Mouse (Mus musculus): ENCODE measurements around the gene Tlcd2. TPM values are rescaled to one million over a fixed set of nuclear protein-coding genes. Genes with fewer than 3 reads are reported as not detected.

Gene Tlcd2
- polyA plus RNA-seq, 1 experiment from 2014 or later, result 26.3 TPM

DNA sequence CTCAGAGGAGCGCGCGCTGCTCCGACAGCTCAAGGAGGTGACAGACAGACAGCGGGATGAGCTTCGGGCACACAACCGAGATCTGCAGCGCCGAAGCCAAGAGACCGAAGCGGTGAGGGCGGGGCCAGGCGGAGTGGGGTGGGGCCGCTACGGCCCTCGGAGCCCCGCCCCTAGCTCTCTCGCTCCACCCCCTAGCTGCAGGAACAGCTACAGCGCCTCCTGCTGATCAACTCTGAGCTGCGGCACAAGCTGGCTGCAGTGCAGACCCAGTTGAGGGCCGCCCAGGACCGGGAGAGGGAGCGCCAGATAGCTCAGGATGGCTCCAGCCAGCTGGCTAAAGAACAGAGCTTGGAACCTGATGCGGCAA, 49.1 kb downstream of the Tlcd2 start:
- WGBS, result 2% methylated on average over 23 of the region's 24 CpGs
- Histone ChIP-seq H3K27ac (ENCODE audit: low read length) (peak overlapping the region; percentile 64; the same call in 1 of the 2 replicates), H3K9ac (replicated peaks; ENCODE audit: low read depth, low read length) (peak overlapping the region; percentile 22; the same call in 1 of the 2 replicates), H3K4me2 (replicated peaks; ENCODE audit: low read depth, low read length) (peak overlapping the region; percentile 96), H3K4me3 (ENCODE audit: low read depth, low read length) (peak overlapping the region; percentile 46), H3K4me1 (ENCODE audit: control insufficient read depth, insufficient read depth, low read length) (peaks cover 16% of the 10 kb centered on the region), H3K27me3 (ENCODE audit: control insufficient read depth, insufficient read depth, low read length) (no peaks in the 10 kb centered on the region), H3K36me3 (ENCODE audit: control insufficient read depth, insufficient read depth, low read length) (peaks cover 38% of the 10 kb centered on the region), H3K9me3 (ENCODE audit: control insufficient read depth, low read depth, low read length) (no peaks in the 10 kb centered on the region)
- ATAC-seq (ENCODE audit: insufficient number of reproducible peaks, insufficient read depth, low FRiP score, low read depth), result peak; percentile 83

DNA sequence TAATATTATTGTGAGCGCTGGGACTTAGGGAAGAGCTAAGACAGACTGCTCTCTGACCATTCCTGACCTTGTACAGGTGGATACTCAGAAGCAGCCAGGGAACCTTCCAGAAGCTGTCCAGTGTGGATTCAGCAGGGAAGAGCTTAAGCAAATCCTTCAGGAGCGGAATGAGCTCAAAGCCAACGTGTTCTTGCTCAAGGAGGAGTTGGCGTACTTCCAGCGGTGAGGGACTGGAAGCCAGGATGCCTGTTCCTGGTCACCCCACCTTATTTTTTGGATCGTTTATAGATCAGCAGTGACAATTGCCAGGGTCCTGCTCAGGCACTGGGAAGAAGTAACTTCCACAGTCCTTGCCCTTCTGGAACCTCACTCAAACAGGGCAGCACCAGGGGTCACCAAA, 49.7 kb downstream of the Tlcd2 start:
- no peaks in the 10 kb centered on the region for H3K9me3 ChIP-seq (ENCODE audit: control insufficient read depth, low read depth, low read length)
- H3K4me3 ChIP-seq (ENCODE audit: low read depth, low read length), result no peak overlapping the region
- peaks cover 32% of the 10 kb centered on the region for H3K36me3 ChIP-seq (ENCODE audit: control insufficient read depth, insufficient read depth, low read length)
- no peak overlapping the region for H3K27ac ChIP-seq (ENCODE audit: low read length)
- H3K4me1 ChIP-seq (ENCODE audit: control insufficient read depth, insufficient read depth, low read length), result peaks cover 16% of the 10 kb centered on the region
- H3K27me3 ChIP-seq (ENCODE audit: control insufficient read depth, insufficient read depth, low read length), result no peaks in the 10 kb centered on the region
- WGBS, result 77% methylated on average over 6 of the region's 6 CpGs
- H3K4me2 ChIP-seq (replicated peaks; ENCODE audit: low read depth, low read length), result no peak overlapping the region
- no peak for ATAC-seq (ENCODE audit: insufficient number of reproducible peaks, insufficient read depth, low FRiP score, low read depth)
- no peak overlapping the region for H3K9ac ChIP-seq (replicated peaks; ENCODE audit: low read depth, low read length)

GRCm38 (mm10) chr11:75512301-75513018, 50.9 kb downstream of the Tlcd2 start:
- H3K27me3 ChIP-seq (ENCODE audit: control insufficient read depth, insufficient read depth, low read length), result no peaks in the 10 kb centered on the region
- H3K4me1 ChIP-seq (ENCODE audit: control insufficient read depth, insufficient read depth, low read length), result peaks cover 16% of the 10 kb centered on the region
- WGBS, result 78% methylated on average over 9 of the region's 9 CpGs
- no peak overlapping the region for H3K9ac ChIP-seq (replicated peaks; ENCODE audit: low read depth, low read length)
- no peak overlapping the region for H3K4me3 ChIP-seq (ENCODE audit: low read depth, low read length)
- no peaks in the 10 kb centered on the region for H3K9me3 ChIP-seq (ENCODE audit: control insufficient read depth, low read depth, low read length)
- H3K4me2 ChIP-seq (replicated peaks; ENCODE audit: low read depth, low read length), result no peak overlapping the region
- peaks cover 23% of the 10 kb centered on the region for H3K36me3 ChIP-seq (ENCODE audit: control insufficient read depth, insufficient read depth, low read length)
- no peak overlapping the region for H3K27ac ChIP-seq (ENCODE audit: low read length)
- no peak for ATAC-seq (ENCODE audit: insufficient number of reproducible peaks, insufficient read depth, low FRiP score, low read depth)

DNA sequence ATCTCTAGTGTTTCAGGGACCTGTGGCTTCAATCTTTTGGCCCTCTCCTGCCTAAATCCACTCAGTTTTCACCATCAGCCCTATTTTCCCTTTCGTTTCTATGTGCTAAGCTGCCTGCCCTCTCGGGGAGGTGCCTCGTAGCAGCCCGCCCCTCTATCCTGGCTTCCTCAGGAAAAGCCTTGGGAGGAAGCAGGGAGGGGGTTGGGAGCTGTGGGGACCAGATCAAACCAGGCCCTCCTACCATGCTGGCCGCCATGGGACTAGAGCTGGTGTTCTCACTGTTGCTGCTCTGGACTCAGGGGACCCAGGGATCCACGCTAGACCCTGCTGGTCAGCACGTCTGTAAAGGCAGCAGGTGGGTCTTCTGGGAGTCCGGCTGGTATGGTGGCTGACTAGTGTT, 51.8 kb downstream of the Tlcd2 start, which contains the start of gene Scarf1:
Gene Scarf1 (plus strand): TSS at position 205 of the 400 bp plus-strand sequence.
- WGBS, result 54% methylated on average over 8 of the region's 8 CpGs
- Histone ChIP-seq H3K9me3 (ENCODE audit: control insufficient read depth, low read depth, low read length) (no peaks in the 10 kb centered on the region), H3K27me3 (ENCODE audit: control insufficient read depth, insufficient read depth, low read length) (no peaks in the 10 kb centered on the region), H3K4me3 (ENCODE audit: low read depth, low read length) (peak within 1 kb of the TSS; percentile 9; the same call in 1 of the 2 replicates), H3K9ac (replicated peaks; ENCODE audit: low read depth, low read length) (no peak within 1 kb of the TSS), H3K4me1 (ENCODE audit: control insufficient read depth, insufficient read depth, low read length) (peaks cover 16% of the 10 kb centered on the region), H3K4me2 (replicated peaks; ENCODE audit: low read depth, low read length) (no peak within 1 kb of the TSS), H3K36me3 (ENCODE audit: control insufficient read depth, insufficient read depth, low read length) (peaks cover 15% of the 10 kb centered on the region), H3K27ac (ENCODE audit: low read length) (no peak within 1 kb of the TSS)
- no peak for ATAC-seq (ENCODE audit: insufficient number of reproducible peaks, insufficient read depth, low FRiP score, low read depth)

DNA sequence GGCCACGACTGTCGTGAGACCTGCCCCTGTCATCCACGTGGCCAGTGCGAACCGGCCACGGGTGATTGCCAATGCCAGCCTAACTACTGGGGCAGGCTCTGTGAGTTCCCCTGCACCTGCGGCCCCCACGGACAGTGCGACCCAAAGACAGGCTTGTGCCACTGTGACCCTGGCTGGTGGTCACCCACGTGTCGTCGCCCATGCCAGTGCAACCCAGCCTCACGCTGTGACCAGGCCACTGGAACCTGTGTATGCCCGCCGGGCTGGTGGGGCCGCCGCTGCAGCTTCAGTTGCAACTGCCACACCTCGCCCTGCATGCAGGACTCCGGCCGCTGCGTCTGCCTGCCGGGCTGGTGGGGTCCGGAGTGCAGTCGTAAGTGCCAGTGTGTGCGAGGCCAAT, 53.7 kb downstream of the Tlcd2 start:
- H3K4me2 ChIP-seq (replicated peaks; ENCODE audit: low read depth, low read length), result no peak overlapping the region
- H3K27me3 ChIP-seq (ENCODE audit: control insufficient read depth, insufficient read depth, low read length), result no peaks in the 10 kb centered on the region
- no peaks in the 10 kb centered on the region for H3K36me3 ChIP-seq (ENCODE audit: control insufficient read depth, insufficient read depth, low read length)
- no peak overlapping the region for H3K4me3 ChIP-seq (ENCODE audit: low read depth, low read length)
- H3K9me3 ChIP-seq (ENCODE audit: control insufficient read depth, low read depth, low read length), result no peaks in the 10 kb centered on the region
- H3K27ac ChIP-seq (ENCODE audit: low read length), result no peak overlapping the region
- no peaks in the 10 kb centered on the region for H3K4me1 ChIP-seq (ENCODE audit: control insufficient read depth, insufficient read depth, low read length)
- WGBS, result 89% methylated on average over 25 of the region's 25 CpGs
- ATAC-seq (ENCODE audit: insufficient number of reproducible peaks, insufficient read depth, low FRiP score, low read depth), result no peak
- no peak overlapping the region for H3K9ac ChIP-seq (replicated peaks; ENCODE audit: low read depth, low read length)

GRCm38 (mm10) chr11:75519834-75520633, 58.5 kb downstream of the Tlcd2 start:
- no peak overlapping the region for H3K9ac ChIP-seq (replicated peaks; ENCODE audit: low read depth, low read length)
- no peak overlapping the region for H3K4me2 ChIP-seq (replicated peaks; ENCODE audit: low read depth, low read length)
- WGBS, result 69% methylated on average over 15 of the region's 15 CpGs
- no peak overlapping the region for H3K4me3 ChIP-seq (ENCODE audit: low read depth, low read length)
- no peaks in the 10 kb centered on the region for H3K4me1 ChIP-seq (ENCODE audit: control insufficient read depth, insufficient read depth, low read length)
- H3K27ac ChIP-seq (ENCODE audit: low read length), result no peak overlapping the region
- H3K27me3 ChIP-seq (ENCODE audit: control insufficient read depth, insufficient read depth, low read length), result no peaks in the 10 kb centered on the region
- ATAC-seq (ENCODE audit: insufficient number of reproducible peaks, insufficient read depth, low FRiP score, low read depth), result no peak
- no peaks in the 10 kb centered on the region for H3K36me3 ChIP-seq (ENCODE audit: control insufficient read depth, insufficient read depth, low read length)
- H3K9me3 ChIP-seq (ENCODE audit: control insufficient read depth, low read depth, low read length), result no peaks in the 10 kb centered on the region

MicroRNAs encoded within 50 kb of the gene (microRNA counts, 519-probe panel; counts per million panel counts)
- microRNA mmu-miR-22, result 4,189 counts per million, percentile 83 among the panel's probes with 10 or more counts

Small RNA genes lying within 50 kb of the gene (microRNA-seq; reads per million reads assigned to microRNA genes)
- gene Mir22, result 3,240 reads per million, percentile 85 among the genes with 10 or more reads in this experiment

Other genes with a start within 250 kb of the Tlcd2 start
- gene Rpa1, start 113.4 kb upstream of the Tlcd2 start, polyA plus RNA-seq (2014; fragmentation: Nextera tagmentation; extraction: Ambion mirVana), result 111 and 121 TPM in 2 replicates
- gene Smyd4, start 113.3 kb upstream of the Tlcd2 start, polyA plus RNA-seq (2014; fragmentation: Nextera tagmentation; extraction: Ambion mirVana), result 12.6 and 14.2 TPM in 2 replicates
- 54.2 and 59.0 TPM in 2 replicates for gene Serpinf1, start 39.0 kb upstream of the Tlcd2 start, polyA plus RNA-seq (2014; fragmentation: Nextera tagmentation; extraction: Ambion mirVana)
- 14.9 and 17.2 TPM in 2 replicates for gene Serpinf2, start 22.1 kb upstream of the Tlcd2 start, polyA plus RNA-seq (2014; fragmentation: Nextera tagmentation; extraction: Ambion mirVana)
- gene Wdr81, start 7.0 kb upstream of the Tlcd2 start, polyA plus RNA-seq (2014; fragmentation: Nextera tagmentation; extraction: Ambion mirVana), result 4.6 and 5.1 TPM in 2 replicates
- 79.7 and 79.8 TPM in 2 replicates for gene Prpf8, start 25.1 kb downstream of the Tlcd2 start, polyA plus RNA-seq (2014; fragmentation: Nextera tagmentation; extraction: Ambion mirVana)
- gene Rilp, start 48.4 kb downstream of the Tlcd2 start, polyA plus RNA-seq (2014; fragmentation: Nextera tagmentation; extraction: Ambion mirVana), result 0.32 and 0.60 TPM in 2 replicates
- gene Scarf1, start 51.8 kb downstream of the Tlcd2 start, polyA plus RNA-seq (2014; fragmentation: Nextera tagmentation; extraction: Ambion mirVana), result 4.8 and 5.4 TPM in 2 replicates
- 4.0 and 5.1 TPM in 2 replicates for gene Slc43a2, start 70.0 kb downstream of the Tlcd2 start, polyA plus RNA-seq (2014; fragmentation: Nextera tagmentation; extraction: Ambion mirVana)
- 74.4 and 91.8 TPM in 2 replicates for gene Pitpna, start 126.4 kb downstream of the Tlcd2 start, polyA plus RNA-seq (2014; fragmentation: Nextera tagmentation; extraction: Ambion mirVana)
- 25.9 and 27.7 TPM in 2 replicates for gene Inpp5k, start 169.3 kb downstream of the Tlcd2 start, polyA plus RNA-seq (2014; fragmentation: Nextera tagmentation; extraction: Ambion mirVana)
- gene Myo1c, start 188.8 kb downstream of the Tlcd2 start, polyA plus RNA-seq (2014; fragmentation: Nextera tagmentation; extraction: Ambion mirVana), result 31.2 and 34.3 TPM in 2 replicates
- 101 and 104 TPM in 2 replicates for gene Crk, start 217.5 kb downstream of the Tlcd2 start, polyA plus RNA-seq (2014; fragmentation: Nextera tagmentation; extraction: Ambion mirVana)